Mouse (Mus musculus) lung, postnatal 0 days (tissue): Measurements from ENCODE around the gene Snx30.

Experiments
- CTCF ChIP-seq: IDR thresholded peaks from 2 replicates; pipeline ENCODE4 v1.5.1; 2016; ENCODE audit warnings: antibody characterized with exemption, mild to moderate bottlenecking
- EP300 ChIP-seq: IDR thresholded peaks from 2 replicates; pipeline ENCODE4 v1.6.1; 2016; ENCODE audit warnings: antibody characterized with exemption, mild to moderate bottlenecking, control low read depth

DNA sequence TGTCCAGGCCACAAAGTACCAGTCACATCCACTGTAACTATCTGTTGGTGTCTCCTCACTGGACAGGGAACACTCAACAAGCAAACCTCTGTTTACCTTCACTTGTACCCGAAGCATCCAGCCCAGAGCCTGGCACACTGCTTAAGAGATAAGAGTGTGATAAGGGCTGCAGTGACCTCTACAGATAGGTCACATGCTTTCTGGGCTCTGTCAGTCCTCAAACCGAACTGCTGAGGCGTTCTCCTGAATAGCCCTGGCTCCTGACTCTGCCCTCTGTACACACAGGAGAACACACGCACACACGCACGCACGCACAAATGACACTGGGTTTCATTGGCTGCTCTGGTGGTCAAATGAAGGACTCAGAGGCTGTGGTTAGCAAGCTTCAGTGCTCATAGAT is 8.5 kb downstream of the Snx30 start:
- no peak for TF ChIP-seq CTCF
- TF ChIP-seq EP300: peak; percentile 47; the same call in 1 of the 2 replicates
